ENCODE assay signal across 11 mouse cellular contexts in genomic region chr16:96846113-96846512, GRCm38 (mm10).
A peak's percentile ranks its signal among the peaks of the same experiment; 100 is the strongest.
DNase-seq lines count a peak whose midpoint lies in the region; ATAC-seq lines count a peak whose summit lies in the region.
"Had no signal": no experiment of that assay in that cellular context is flagged by ENCODE, and none has a peak within 500 bp of the region (broad histone marks: within the 10 kb centered on the region; RNA-seq: fewer than 3 reads in every experiment).

No protein-coding gene starts in this region.

- DNase-seq in heart, adult 11 months: peak; percentile 67
- DNase-seq in heart, embryonic 10.5 days (ENCODE audit: low spot score): no peak
- peak; percentile 54 for DNase-seq in embryo, embryonic 11 days
- DNase-seq in hindbrain, embryonic 11.5 days (ENCODE audit: low spot score): peak; percentile 39
- DNase-seq in cerebellum, adult 9-11 months: no peak
- no peak for DNase-seq in spleen, postnatal 10 days (ENCODE audit: low spot score in 2 of 2)
- no peak for DNase-seq in frontal cortex, postnatal 36 days (ENCODE audit: low spot score in 2 of 2)

- no peaks in the 10 kb centered on the region for H3K36me3 ChIP-seq in heart, embryonic 10.5 days
- no peaks in the 10 kb centered on the region for H3K36me3 ChIP-seq in hindbrain, embryonic 11.5 days (ENCODE audit: control insufficient read depth, insufficient read depth, low read length)
- H3K36me3 ChIP-seq in midbrain, embryonic 16.5 days (ENCODE audit: control insufficient read depth, insufficient read depth, low read length): no peaks in the 10 kb centered on the region
- H3K36me3 ChIP-seq: embryonic facial prominence, embryonic 12.5 days had no signal

- peak; percentile 75; the same call in 1 of the 2 replicates for ATAC-seq in hindbrain, embryonic 11.5 days (ENCODE audit: low FRiP score)
- peak; percentile 23; the same call in 1 of the 2 replicates for ATAC-seq in midbrain, embryonic 16.5 days

- H3K9ac ChIP-seq in hindbrain, embryonic 11.5 days (ENCODE audit: low read depth, low read length): no peak overlapping the region
- no peak overlapping the region for H3K9ac ChIP-seq in midbrain, embryonic 16.5 days (ENCODE audit: low read depth, low read length)
- H3K9ac ChIP-seq: embryonic facial prominence, embryonic 12.5 days had no signal

- no peak overlapping the region for H3K4me3 ChIP-seq in heart, embryonic 10.5 days
- no peak overlapping the region for H3K4me3 ChIP-seq in hindbrain, embryonic 11.5 days (ENCODE audit: low read depth, low read length)
- H3K4me3 ChIP-seq in midbrain, embryonic 16.5 days (ENCODE audit: low read depth, low read length): no peak overlapping the region
- H3K4me3 ChIP-seq: embryonic facial prominence, embryonic 12.5 days had no signal

- H3K27me3 ChIP-seq in heart, embryonic 10.5 days (ENCODE audit: insufficient read depth, poor library complexity, severe bottlenecking): no peaks in the 10 kb centered on the region; the same call in 1 of the 2 replicates
- H3K27me3 ChIP-seq in hindbrain, embryonic 11.5 days (ENCODE audit: control insufficient read depth, insufficient read depth, low read length): no peaks in the 10 kb centered on the region
- no peaks in the 10 kb centered on the region for H3K27me3 ChIP-seq in midbrain, embryonic 16.5 days (ENCODE audit: control insufficient read depth, insufficient read depth, low read depth, low read length)
- H3K27me3 ChIP-seq: embryonic facial prominence, embryonic 12.5 days had no signal

- WGBS in heart, embryonic 10.5 days: 75% methylated on average over 3 of the region's 3 CpGs
- 64% methylated on average over 3 of the region's 3 CpGs for WGBS in hindbrain, embryonic 11.5 days
- WGBS in midbrain, embryonic 16.5 days: 48% methylated on average over 3 of the region's 3 CpGs

- H3K9me3 ChIP-seq in heart, embryonic 10.5 days: no peaks in the 10 kb centered on the region
- H3K9me3 ChIP-seq in hindbrain, embryonic 11.5 days (ENCODE audit: control insufficient read depth, low read length): no peaks in the 10 kb centered on the region
- H3K9me3 ChIP-seq in midbrain, embryonic 16.5 days (replicated peaks; ENCODE audit: control insufficient read depth, low read length, poor library complexity, severe bottlenecking): no peaks in the 10 kb centered on the region
- H3K9me3 ChIP-seq: embryonic facial prominence, embryonic 12.5 days had no signal

- H3K4me2 ChIP-seq in hindbrain, embryonic 11.5 days (replicated peaks; ENCODE audit: low read depth, low read length): no peak overlapping the region
- H3K4me2 ChIP-seq in midbrain, embryonic 16.5 days (ENCODE audit: low read length): no peak overlapping the region
- H3K4me2 ChIP-seq: embryonic facial prominence, embryonic 12.5 days; liver, embryonic 11.5 days had no signal

- H3K27ac ChIP-seq in heart, embryonic 10.5 days: no peak overlapping the region
- no peak overlapping the region for H3K27ac ChIP-seq in hindbrain, embryonic 11.5 days (ENCODE audit: low read depth, low read length)
- H3K27ac ChIP-seq in midbrain, embryonic 16.5 days (ENCODE audit: low read length): no peak overlapping the region
- H3K27ac ChIP-seq: embryonic facial prominence, embryonic 12.5 days; macrophage had no signal

- H3K4me1 ChIP-seq in heart, embryonic 10.5 days: peaks cover 12% of the 10 kb centered on the region
- 0 out of 2 replicates have a peak, but pooled peaks cover 2% of the 10 kb centered on the region for H3K4me1 ChIP-seq in hindbrain, embryonic 11.5 days (replicated peaks; ENCODE audit: control insufficient read depth, insufficient read depth, low read length)
- peaks cover 22% of the 10 kb centered on the region for H3K4me1 ChIP-seq in midbrain, embryonic 16.5 days (ENCODE audit: control insufficient read depth, insufficient read depth, low read length)

Comparison
In these comparisons a context has a peak if more than half of its experiments do, and no peak if none do; other contexts are left out.
1. DNase-seq: peak in heart, adult 11 months (single experiment), embryo, embryonic 11 days (single experiment) and hindbrain, embryonic 11.5 days (single experiment); none in heart, embryonic 10.5 days (single experiment), cerebellum, adult 9-11 months (single experiment), spleen, postnatal 10 days (0 of 2) and frontal cortex, postnatal 36 days (0 of 2).